Mouse (Mus musculus) liver, embryonic 12.5 days (tissue): ENCODE measurements around the gene Golgb1. TPM values are rescaled to one million over a fixed set of nuclear protein-coding genes. Genes with fewer than 3 reads are reported as not detected.
"Not testable (repeated sequence)": the region's sequence is repeated elsewhere in the genome, so short reads cannot be mapped to it uniquely, and the experiment has no call there.

Experiments used
- ATAC-seq: fragments of 200-750 bp; cut with Nextera tagmentation; 2 replicates; pipeline ENCODE4 v1.8.0; 2017; ENCODE audit warnings: moderate number of reproducible peaks, mild to moderate bottlenecking, moderate library complexity
- H3K27ac ChIP-seq: fragments of 300-500 bp; sonication (generic); 2 replicates; pipeline ENCODE4 v1.5.1; 2016; ENCODE audit warnings: mild to moderate bottlenecking
- H3K27me3 ChIP-seq: fragments of 300-500 bp; sonication (generic); replicated peaks from 2 replicates; pipeline ENCODE4 v1.6.1; 2016; ENCODE audit warnings: mild to moderate bottlenecking, moderate library complexity
- H3K36me3 ChIP-seq: fragments of 300-500 bp; sonication (generic); 2 replicates; pipeline ENCODE4 v1.6.1; 2016; ENCODE audit warnings: mild to moderate bottlenecking, moderate library complexity
- H3K4me1 ChIP-seq: fragments of 300-500 bp; sonication (generic); 2 replicates; pipeline ENCODE4 v1.6.1; 2016
- H3K4me2 ChIP-seq: fragments of 300-500 bp; sonication (generic); 2 replicates; pipeline ENCODE4 v1.6.1; 2016; ENCODE audit warnings: mild to moderate bottlenecking, moderate library complexity
- H3K4me3 ChIP-seq: fragments of 300-500 bp; sonication (generic); 2 replicates; pipeline ENCODE4 v1.5.1; 2016; ENCODE audit warnings: mild to moderate bottlenecking, moderate library complexity
- H3K9ac ChIP-seq: fragments of 300-500 bp; sonication (generic); 2 replicates; pipeline ENCODE4 v1.6.1; 2016; ENCODE audit warnings: mild to moderate bottlenecking, moderate library complexity
- H3K9me3 ChIP-seq: fragments of 300-500 bp; sonication (generic); replicated peaks from 2 replicates; pipeline ENCODE4 v1.6.1; 2016; ENCODE audit warnings: mild to moderate bottlenecking, moderate library complexity
- WGBS: fragments of 180-500 bp; shearing (Covaris S2); methylation state at CpG from one replicate; pipeline ENCODE4 v1.1.7; 2016; ENCODE audit not compliant: insufficient replicate concordance; 5-methylcytosine and 5-hydroxymethylcytosine counted together
- polyA plus RNA-seq: library from polyadenylated mRNA; unstranded; fragments of >200 nt; fragmentation: Nextera tagmentation; extraction: Ambion mirVana; gene quantifications from 2 replicates; pipeline ENCODE4 v1.2.1, GENCODE M21; 2016

Gene Golgb1
- polyA plus RNA-seq = 31.4 and 36.3 TPM in 2 replicates

GRCm38 (mm10) chr16:36874583-36875275, at the start of gene Golgb1, which contains the start of gene Eaf2:
TSS of gene Golgb1 (plus strand) at chr16:36875140.
TSS of gene Eaf2 (minus strand) at chr16:36875003.
- Histone ChIP-seq H3K4me1 (peaks cover 32% of the 10 kb centered on the region), H3K27me3 (no peaks in the 10 kb centered on the region), H3K4me3 (peak within 1 kb of the TSS; percentile 98), H3K9me3 (no peaks in the 10 kb centered on the region), H3K9ac (peak within 1 kb of the TSS; percentile 95), H3K4me2 (peak within 1 kb of the TSS; percentile 92), H3K27ac (peak within 1 kb of the TSS; percentile 87), H3K36me3 (peaks cover 9% of the 10 kb centered on the region)
- WGBS = under 1% methylated on average over 43 of the region's 43 CpGs
- peak; percentile 99 for ATAC-seq

DNA sequence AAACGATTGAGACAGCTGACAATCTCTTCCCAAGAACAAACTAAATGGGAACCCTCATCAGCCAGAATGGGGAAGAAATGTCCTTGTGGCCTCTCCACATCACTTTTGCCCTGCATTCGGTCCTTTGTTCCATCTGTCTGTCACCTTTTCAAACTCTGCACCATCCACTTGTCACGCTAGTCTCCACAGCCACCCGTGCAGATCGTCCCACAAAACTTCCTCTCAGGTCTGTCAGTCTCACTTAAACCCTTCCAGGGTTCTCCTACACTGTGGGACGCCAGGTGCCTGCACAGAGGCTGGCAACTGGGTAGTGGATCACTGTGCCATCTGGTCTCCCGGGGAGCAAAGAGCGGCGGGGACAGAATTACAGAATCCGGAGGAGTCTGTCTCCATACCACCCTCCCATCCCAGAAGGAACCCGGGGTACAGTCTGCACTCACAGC, 47.3 kb upstream of the Golgb1 start:
- ATAC-seq = peak; percentile 76
- H3K27ac ChIP-seq = no peak overlapping the region

GRCm38 (mm10) chr16:36828054-36828786, 46.7 kb upstream of the Golgb1 start, which contains the start of gene Iqcb1:
TSS of gene Iqcb1 (plus strand) at chr16:36828385.
- Histone ChIP-seq H3K4me1 (peaks cover 15% of the 10 kb centered on the region), H3K27me3 (peaks cover 7% of the 10 kb centered on the region; the same call in 1 of the 2 replicates), H3K36me3 (no peaks in the 10 kb centered on the region), H3K9me3 (no peaks in the 10 kb centered on the region), H3K27ac (peak within 1 kb of the TSS; percentile 61), H3K4me2 (peak within 1 kb of the TSS; percentile 96), H3K9ac (peak within 1 kb of the TSS; percentile 86), H3K4me3 (peak within 1 kb of the TSS; percentile 81)
- WGBS = under 1% methylated on average over 64 of the region's 64 CpGs
- peak; percentile 100 for ATAC-seq

More for the DNA sequence above, 47.3 kb upstream of the Golgb1 start:
- peak overlapping the region; percentile 86 for H3K9ac ChIP-seq
- H3K4me2 ChIP-seq = peak overlapping the region; percentile 96
- peaks cover 7% of the 10 kb centered on the region; the same call in 1 of the 2 replicates for H3K27me3 ChIP-seq
- no peaks in the 10 kb centered on the region for H3K36me3 ChIP-seq
- WGBS = 5% methylated on average over 11 of the region's 11 CpGs
- H3K4me3 ChIP-seq = peak overlapping the region; percentile 81
- no peaks in the 10 kb centered on the region for H3K9me3 ChIP-seq
- peaks cover 15% of the 10 kb centered on the region for H3K4me1 ChIP-seq

GRCm38 (mm10) chr16:36828820-36829219, 46.1 kb upstream of the Golgb1 start:
- peak overlapping the region; percentile 81 for H3K4me3 ChIP-seq
- WGBS = 13% methylated on average over 11 of the region's 11 CpGs
- H3K27me3 ChIP-seq = peaks cover 7% of the 10 kb centered on the region; the same call in 1 of the 2 replicates
- peaks cover 15% of the 10 kb centered on the region for H3K4me1 ChIP-seq
- peak overlapping the region; percentile 86 for H3K9ac ChIP-seq
- ATAC-seq = no peak
- H3K4me2 ChIP-seq = peak overlapping the region; percentile 96
- H3K9me3 ChIP-seq = no peaks in the 10 kb centered on the region
- H3K27ac ChIP-seq = no peak overlapping the region
- H3K36me3 ChIP-seq = no peaks in the 10 kb centered on the region

DNA sequence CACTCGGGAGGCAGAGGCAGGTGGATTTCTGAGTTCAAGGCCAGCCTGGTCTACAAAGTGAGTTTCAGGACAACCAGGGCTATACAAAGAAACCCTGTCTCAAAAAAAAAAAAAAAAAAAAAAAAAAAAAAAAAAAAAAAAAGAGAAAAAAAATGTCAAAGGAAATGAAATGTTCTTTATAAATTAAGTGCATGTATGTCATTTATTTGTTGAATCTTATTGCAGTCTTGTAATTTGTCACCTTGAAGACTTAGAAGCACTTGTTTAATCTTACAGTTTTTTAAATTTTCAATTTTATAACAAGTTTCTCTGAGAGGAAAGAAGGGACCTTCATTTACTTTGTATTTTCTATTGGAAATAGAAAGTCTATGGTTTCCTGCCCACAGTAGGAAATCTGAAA, 28.0 kb upstream of the Golgb1 start:
- H3K36me3 ChIP-seq = peaks cover 21% of the 10 kb centered on the region
- not testable (repeated sequence) for H3K27ac ChIP-seq, H3K4me2 ChIP-seq, H3K4me1 ChIP-seq, H3K27me3 ChIP-seq, H3K9ac ChIP-seq, H3K4me3 ChIP-seq, ATAC-seq, H3K9me3 ChIP-seq
- 79% methylated on average over 1 of the region's 1 CpGs for WGBS

GRCm38 (mm10) chr16:36851202-36851601, 23.7 kb upstream of the Golgb1 start:
- Histone ChIP-seq H3K27ac (no peak overlapping the region), H3K4me3 (no peak overlapping the region), H3K4me2 (no peak overlapping the region), H3K36me3 (peaks cover 28% of the 10 kb centered on the region), H3K9me3 (no peaks in the 10 kb centered on the region), H3K4me1 (no peaks in the 10 kb centered on the region), H3K9ac (no peak overlapping the region), H3K27me3 (no peaks in the 10 kb centered on the region)
- 78% methylated on average over 3 of the region's 3 CpGs for WGBS
- no peak for ATAC-seq

DNA sequence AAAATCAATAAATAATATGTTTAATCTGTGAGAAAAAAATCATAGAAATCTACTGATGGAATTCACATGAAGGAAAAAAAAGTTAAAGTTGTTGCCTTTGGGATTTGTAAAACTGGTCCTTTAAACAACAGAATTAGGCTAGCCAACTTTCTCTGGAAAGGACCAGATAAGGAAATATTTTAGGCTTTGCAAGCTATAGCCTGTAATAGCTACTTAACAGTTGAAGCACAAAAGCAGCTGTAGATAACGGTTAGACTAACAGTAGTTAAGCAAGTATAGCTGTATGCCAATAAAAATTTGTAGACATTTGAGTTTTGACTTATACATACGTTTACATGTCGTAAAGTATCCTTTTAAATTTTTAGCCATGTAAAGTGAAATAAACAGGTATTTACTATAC, 11.4 kb upstream of the Golgb1 start:
- no peak overlapping the region for H3K27ac ChIP-seq
- H3K36me3 ChIP-seq = peaks cover 21% of the 10 kb centered on the region
- 73% methylated on average over 3 of the region's 3 CpGs for WGBS
- no peaks in the 10 kb centered on the region for H3K9me3 ChIP-seq
- H3K9ac ChIP-seq = no peak overlapping the region
- H3K27me3 ChIP-seq = no peaks in the 10 kb centered on the region
- H3K4me3 ChIP-seq = no peak overlapping the region
- no peak for ATAC-seq
- H3K4me1 ChIP-seq = no peaks in the 10 kb centered on the region
- no peak overlapping the region for H3K4me2 ChIP-seq

- Histone ChIP-seq H3K4me2 (no peak overlapping the region), H3K9ac (no peak overlapping the region), H3K4me3 (no peak overlapping the region), H3K9me3 (no peaks in the 10 kb centered on the region), H3K27me3 (no peaks in the 10 kb centered on the region), H3K4me1 (peaks cover 9% of the 10 kb centered on the region), H3K27ac (no peak overlapping the region), H3K36me3 (peaks cover 27% of the 10 kb centered on the region)
- ATAC-seq = no peak
- 76% methylated on average over 2 of the region's 2 CpGs for WGBS
Observed at GRCm38 (mm10) chr16:36869442-36869841, 5.5 kb upstream of the Golgb1 start.

GRCm38 (mm10) chr16:36875276-36875851, 424 bp downstream of the Golgb1 start:
- Histone ChIP-seq H3K4me1 (peaks cover 34% of the 10 kb centered on the region), H3K27me3 (no peaks in the 10 kb centered on the region), H3K4me3 (peak overlapping the region; percentile 98), H3K27ac (peak overlapping the region; percentile 83), H3K36me3 (peaks cover 9% of the 10 kb centered on the region), H3K9me3 (no peaks in the 10 kb centered on the region), H3K9ac (peak overlapping the region; percentile 95), H3K4me2 (peak overlapping the region; percentile 92)
- under 1% methylated on average over 48 of the region's 48 CpGs for WGBS
- ATAC-seq = peak; percentile 78

DNA sequence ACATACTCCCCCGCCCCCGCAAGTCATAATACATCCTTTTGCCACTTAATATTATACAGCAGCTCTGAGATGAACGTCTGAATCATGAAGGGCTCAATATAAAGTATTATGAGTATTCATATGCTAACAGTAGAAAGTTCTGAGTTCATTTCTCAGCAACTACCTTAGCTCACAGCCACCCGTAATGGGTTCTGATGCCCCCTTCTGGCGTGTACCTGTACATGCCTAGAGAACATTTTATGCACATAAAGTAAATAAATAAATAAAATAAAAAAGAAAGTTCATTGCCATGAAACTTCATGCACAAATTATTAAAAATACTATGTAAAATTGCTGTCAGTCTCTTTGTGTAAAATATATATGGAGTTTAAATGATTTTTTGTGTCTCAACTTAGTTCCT, 2.4 kb downstream of the Golgb1 start:
- no peak for ATAC-seq
- Histone ChIP-seq H3K27ac (no peak overlapping the region), H3K4me2 (no peak overlapping the region), H3K9ac (no peak overlapping the region), H3K4me1 (peaks cover 42% of the 10 kb centered on the region), H3K27me3 (no peaks in the 10 kb centered on the region), H3K9me3 (no peaks in the 10 kb centered on the region), H3K36me3 (peaks cover 1% of the 10 kb centered on the region), H3K4me3 (no peak overlapping the region)
- WGBS = 67% methylated on average over 5 of the region's 5 CpGs

- Histone ChIP-seq H3K27me3 (no peaks in the 10 kb centered on the region), H3K9ac (no peak overlapping the region), H3K9me3 (no peaks in the 10 kb centered on the region), H3K4me2 (no peak overlapping the region), H3K36me3 (peaks cover 28% of the 10 kb centered on the region), H3K27ac (no peak overlapping the region), H3K4me3 (no peak overlapping the region), H3K4me1 (peaks cover 17% of the 10 kb centered on the region)
- 68% methylated on average over 5 of the region's 5 CpGs for WGBS
- ATAC-seq = no peak
Observed at GRCm38 (mm10) chr16:36882737-36883343, 7.9 kb downstream of the Golgb1 start.
